In genomic region chr5:112132746-112133145, GRCm38 (mm10) we compare ENCODE assay signal across 12 mouse cellular contexts.
DNase-seq lines count a peak whose midpoint lies in the region; ATAC-seq and TF ChIP-seq lines count a peak whose summit lies in the region.
"Had no signal": no experiment of that assay in that cellular context is flagged by ENCODE, and none has a peak within 500 bp of the region (broad histone marks: within the 10 kb centered on the region; RNA-seq: fewer than 3 reads in every experiment).

No protein-coding gene starts in this region.

- no peak overlapping the region for H3K4me2 ChIP-seq in forebrain, embryonic 14.5 days (ENCODE audit: low read length)
- H3K4me2 ChIP-seq in kidney, embryonic 14.5 days (replicated peaks; ENCODE audit: low read depth, low read length), result no peak overlapping the region
- H3K4me2 ChIP-seq: lung, embryonic 15.5 days had no signal

- no peak overlapping the region for H3K4me3 ChIP-seq in forebrain, embryonic 14.5 days (ENCODE audit: low read depth, low read length)
- no peak overlapping the region for H3K4me3 ChIP-seq in forebrain, embryonic 10.5 days
- no peak overlapping the region for H3K4me3 ChIP-seq in kidney, adult 2 months (ENCODE audit: insufficient read depth, low read depth, low read length)
- no peak overlapping the region for H3K4me3 ChIP-seq in kidney, embryonic 14.5 days (ENCODE audit: low read length)
- H3K4me3 ChIP-seq: lung, embryonic 15.5 days had no signal

- H3K27me3 ChIP-seq in forebrain, embryonic 14.5 days (replicated peaks; ENCODE audit: control insufficient read depth, insufficient read depth, low read length), result no peaks in the 10 kb centered on the region
- peaks cover 10% of the 10 kb centered on the region for H3K27me3 ChIP-seq in forebrain, embryonic 10.5 days (ENCODE audit: poor library complexity, severe bottlenecking)
- H3K27me3 ChIP-seq in kidney, adult 2 months (replicated peaks; ENCODE audit: control insufficient read depth, insufficient read depth, low read length), result no peaks in the 10 kb centered on the region
- H3K27me3 ChIP-seq in kidney, embryonic 14.5 days (ENCODE audit: control insufficient read depth, insufficient read depth, low read length), result no peaks in the 10 kb centered on the region
- H3K27me3 ChIP-seq: lung, embryonic 15.5 days had no signal

- peak; percentile 19 for ATAC-seq in forebrain, embryonic 14.5 days
- ATAC-seq in kidney, embryonic 14.5 days (ENCODE audit: low FRiP score, low TSS enrichment), result no peak
- ATAC-seq in monocyte, adult 5-6 weeks (replicated peaks; ENCODE audit: insufficient number of reproducible peaks, low FRiP score, low TSS enrichment, poor library complexity, severe bottlenecking), result no peak
- ATAC-seq: Patski had no signal

- peak; percentile 84 for DNase-seq in forebrain, embryonic 14.5 days (ENCODE audit: low spot score)
- DNase-seq in forebrain, embryonic 10.5 days (ENCODE audit: extremely low spot score, low spot score), result no peak
- peak; percentile 61 for DNase-seq in kidney, adult 2 months
- DNase-seq in ovary, postnatal 36 days (ENCODE audit: low spot score), result peak; percentile 13
- no peak for DNase-seq in ovary, adult 18-20 months (ENCODE audit: low spot score)
- DNase-seq in gastrocnemius, postnatal 25 days, result no peak
- DNase-seq: gastrocnemius, postnatal 10 days; thymus, postnatal 4 days had no signal

- peaks cover 39% of the 10 kb centered on the region for H3K4me1 ChIP-seq in forebrain, embryonic 14.5 days (ENCODE audit: control insufficient read depth, insufficient read depth, low read length)
- peaks cover 19% of the 10 kb centered on the region; the same call in 1 of the 2 replicates for H3K4me1 ChIP-seq in forebrain, embryonic 10.5 days
- H3K4me1 ChIP-seq in kidney, adult 2 months (ENCODE audit: control insufficient read depth, insufficient read depth, low read length), result no peaks in the 10 kb centered on the region
- H3K4me1 ChIP-seq in kidney, embryonic 14.5 days (ENCODE audit: control insufficient read depth, insufficient read depth, low read length), result no peaks in the 10 kb centered on the region
- H3K4me1 ChIP-seq: lung, embryonic 15.5 days had no signal

- H3K27ac ChIP-seq in forebrain, embryonic 14.5 days (ENCODE audit: low read depth, low read length), result peak overlapping the region; percentile 93; the same call in 1 of the 2 replicates
- H3K27ac ChIP-seq in forebrain, embryonic 10.5 days, result no peak overlapping the region
- H3K27ac ChIP-seq in kidney, adult 2 months (ENCODE audit: insufficient read depth, low read depth, low read length), result no peak overlapping the region
- no peak overlapping the region for H3K27ac ChIP-seq in kidney, embryonic 14.5 days (ENCODE audit: low read depth, low read length)
- H3K27ac ChIP-seq: lung, embryonic 15.5 days had no signal

- H3K9ac ChIP-seq in forebrain, embryonic 14.5 days (ENCODE audit: low read length), result no peak overlapping the region
- H3K9ac ChIP-seq in kidney, embryonic 14.5 days (ENCODE audit: low read depth, low read length), result no peak overlapping the region
- H3K9ac ChIP-seq: lung, embryonic 15.5 days had no signal

- no peaks in the 10 kb centered on the region for H3K36me3 ChIP-seq in forebrain, embryonic 14.5 days (ENCODE audit: control insufficient read depth, insufficient read depth, low read length)
- H3K36me3 ChIP-seq in forebrain, embryonic 10.5 days (replicated peaks), result no peaks in the 10 kb centered on the region
- no peaks in the 10 kb centered on the region for H3K36me3 ChIP-seq in kidney, adult 2 months (ENCODE audit: control insufficient read depth, insufficient read depth, low read length)
- H3K36me3 ChIP-seq in kidney, embryonic 14.5 days (ENCODE audit: control insufficient read depth, insufficient read depth, low read length), result no peaks in the 10 kb centered on the region
- H3K36me3 ChIP-seq: lung, embryonic 15.5 days had no signal

- 91% methylated on average over 1 of the region's 1 CpGs for WGBS in forebrain, embryonic 14.5 days
- WGBS in forebrain, embryonic 10.5 days, result 83% methylated on average over 1 of the region's 1 CpGs
- 97% methylated on average over 1 of the region's 1 CpGs for whole genome bisulfite sequencing in kidney, adult 2 months
- 92% methylated on average over 1 of the region's 1 CpGs for WGBS in kidney, embryonic 14.5 days

- H3K9me3 ChIP-seq in forebrain, embryonic 14.5 days (replicated peaks; ENCODE audit: control insufficient read depth, low read length), result no peaks in the 10 kb centered on the region
- no peaks in the 10 kb centered on the region for H3K9me3 ChIP-seq in forebrain, embryonic 10.5 days
- H3K9me3 ChIP-seq in kidney, embryonic 14.5 days (ENCODE audit: control insufficient read depth, low read length), result no peaks in the 10 kb centered on the region
- H3K9me3 ChIP-seq: lung, embryonic 15.5 days had no signal

- TF ChIP-seq POLR2A in kidney, adult 2 months (IDR thresholded peaks at IDR 0.05; ENCODE audit: low read depth, low read length), result no peak

- no peak for TF ChIP-seq CTCF in kidney, adult 2 months (conservative IDR thresholded peaks at IDR 0.05; ENCODE audit: insufficient read depth, insufficient read length, low read depth, low read length)

Comparison
In these comparisons a context has a peak if more than half of its experiments do, and no peak if none do; other contexts are left out.
1. DNase-seq: peak in forebrain, embryonic 14.5 days (single experiment), kidney, adult 2 months (single experiment) and ovary, postnatal 36 days (single experiment); none in forebrain, embryonic 10.5 days (single experiment), ovary, adult 18-20 months (single experiment) and gastrocnemius, postnatal 25 days (single experiment).